Mouse (Mus musculus) kidney, adult 2 months (tissue): ENCODE measurements around the gene Gzmb. TPM values are rescaled to one million over a fixed set of nuclear protein-coding genes. Genes with fewer than 3 reads are reported as not detected.
"Not testable (repeated sequence)": the region's sequence is repeated elsewhere in the genome, so short reads cannot be mapped to it uniquely, and the experiment has no call there.

Source experiments
- DNase-seq: peaks from one replicate; pipeline ENCODE4 v3.0.0; 2021
- H3K27ac ChIP-seq: fragments of 200-500 bp; 2 replicates; pipeline ENCODE4 v1.5.1; 2012; ENCODE audit warnings: low read depth, low read length, control low read depth, inconsistent platforms; ENCODE audit not compliant: insufficient read depth
- H3K27me3 ChIP-seq: fragments of 200-500 bp; replicated peaks from 2 replicates; pipeline ENCODE4 v1.6.1; 2012; ENCODE audit warnings: mild to moderate bottlenecking, moderate library complexity, low read length, inconsistent platforms; ENCODE audit not compliant: control insufficient read depth, insufficient read depth
- H3K36me3 ChIP-seq: fragments of 200-500 bp; 2 replicates; pipeline ENCODE4 v1.6.1; 2012; ENCODE audit warnings: mild to moderate bottlenecking, moderate library complexity, low read length, inconsistent platforms; ENCODE audit not compliant: control insufficient read depth, insufficient read depth
- H3K4me1 ChIP-seq: fragments of 200-500 bp; 2 replicates; pipeline ENCODE4 v1.6.1; 2011; ENCODE audit warnings: low read length; ENCODE audit not compliant: control insufficient read depth, insufficient read depth
- H3K4me3 ChIP-seq: fragments of 200-500 bp; 2 replicates; pipeline ENCODE4 v1.5.1; 2011; ENCODE audit warnings: mild to moderate bottlenecking, low read depth, low read length, control low read depth; ENCODE audit not compliant: insufficient read depth
- CTCF ChIP-seq: fragments of 200-500 bp; conservative IDR thresholded peaks from 2 replicates; pipeline ENCODE4 v1.5.1; 2011; ENCODE audit warnings: low read depth, mild to moderate bottlenecking, control low read depth, low read length, moderate library complexity, mixed read lengths; ENCODE audit not compliant: insufficient read depth, insufficient read length
- POLR2A ChIP-seq: fragments of 200-500 bp; IDR thresholded peaks from one replicate; pipeline ENCODE4 v1.6.1; 2011; ENCODE audit warnings: low read depth, low read length, control low read depth
- WGBS: fragments of 180-500 bp; shearing (Covaris S2); methylation state at CpG from one replicate; pipeline ENCODE4 v1.1.7; 2018; 5-methylcytosine and 5-hydroxymethylcytosine counted together
- polyA plus RNA-seq: library from polyadenylated mRNA; depleted of rRNA; stranded (reverse); fragments of >200 nt; gene quantifications from 2 replicates; pipeline ENCODE4 v1.2.3, GENCODE M21; 2012

Gzmb gene
- polyA plus RNA-seq, 1 experiment = 0.41 TPM

- DNase-seq = no peak
- TF ChIP-seq POLR2A = no peak
- TF ChIP-seq CTCF = no peak
- no peak overlapping the region for H3K27ac ChIP-seq
Observed at GRCm38 (mm10) chr14:56293146-56293545, 31.1 kb upstream of the Gzmb start.

DNA sequence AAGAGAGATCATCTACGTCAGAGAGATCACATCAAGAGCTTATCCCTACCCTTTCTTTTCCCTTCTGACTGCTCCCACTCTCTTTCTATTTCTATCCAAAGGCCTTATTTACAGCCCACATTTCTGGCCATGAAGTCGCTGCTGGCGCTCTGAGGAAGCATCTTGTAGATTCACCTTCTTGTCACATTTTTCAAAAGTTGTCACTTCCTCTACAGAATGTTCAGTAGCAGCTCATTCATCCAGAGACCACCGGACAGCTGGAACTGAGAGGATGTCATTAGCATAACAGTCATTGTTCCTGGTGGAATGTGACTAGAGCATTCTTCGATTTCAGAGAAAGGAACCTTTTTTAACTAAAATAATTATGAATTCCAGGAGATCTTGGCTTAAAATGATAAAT is 26.6 kb upstream of the Gzmb start:
- H3K4me1 ChIP-seq = no peaks in the 10 kb centered on the region
- H3K27ac ChIP-seq = no peak overlapping the region
- H3K4me3 ChIP-seq = no peak overlapping the region
- H3K36me3 ChIP-seq = no peaks in the 10 kb centered on the region
- no peak for DNase-seq
- WGBS = 62% methylated on average over 5 of the region's 5 CpGs
- no peak for TF ChIP-seq POLR2A
- TF ChIP-seq CTCF = no peak
- H3K27me3 ChIP-seq = no peaks in the 10 kb centered on the region

More at GRCm38 (mm10) chr14:56293146-56293545, 31.1 kb upstream of the Gzmb start:
- Histone ChIP-seq H3K27me3 (no peaks in the 10 kb centered on the region), H3K36me3 (no peaks in the 10 kb centered on the region), H3K4me3 (no peak overlapping the region), H3K4me1 (no peaks in the 10 kb centered on the region)

DNA sequence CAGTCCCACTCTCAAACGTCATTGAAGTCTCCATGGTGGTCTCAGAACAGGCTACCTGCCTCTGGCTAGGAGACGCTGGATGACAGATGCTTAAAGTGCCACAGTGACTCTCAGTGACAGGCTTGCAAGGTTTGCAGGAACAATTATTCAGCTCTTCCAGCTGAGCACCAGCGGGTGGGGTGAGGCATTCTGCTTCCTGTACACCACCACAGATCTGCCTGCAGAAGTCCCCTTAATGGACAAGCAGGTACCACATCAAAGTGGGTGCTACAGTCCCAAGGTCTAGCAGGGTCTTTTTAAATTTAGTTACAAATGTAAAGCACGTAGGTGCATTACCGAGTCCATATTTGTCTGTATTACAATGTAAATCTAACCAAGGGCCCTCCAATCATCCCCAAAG is 25.7 kb upstream of the Gzmb start:
- Histone ChIP-seq H3K27ac (no peak overlapping the region), H3K4me3 (no peak overlapping the region), H3K36me3 (no peaks in the 10 kb centered on the region), H3K27me3 (no peaks in the 10 kb centered on the region), H3K4me1 (no peaks in the 10 kb centered on the region)
- TF ChIP-seq POLR2A (no peak), CTCF (no peak)
- no peak for DNase-seq
- 78% methylated on average over 5 of the region's 5 CpGs for WGBS

DNA sequence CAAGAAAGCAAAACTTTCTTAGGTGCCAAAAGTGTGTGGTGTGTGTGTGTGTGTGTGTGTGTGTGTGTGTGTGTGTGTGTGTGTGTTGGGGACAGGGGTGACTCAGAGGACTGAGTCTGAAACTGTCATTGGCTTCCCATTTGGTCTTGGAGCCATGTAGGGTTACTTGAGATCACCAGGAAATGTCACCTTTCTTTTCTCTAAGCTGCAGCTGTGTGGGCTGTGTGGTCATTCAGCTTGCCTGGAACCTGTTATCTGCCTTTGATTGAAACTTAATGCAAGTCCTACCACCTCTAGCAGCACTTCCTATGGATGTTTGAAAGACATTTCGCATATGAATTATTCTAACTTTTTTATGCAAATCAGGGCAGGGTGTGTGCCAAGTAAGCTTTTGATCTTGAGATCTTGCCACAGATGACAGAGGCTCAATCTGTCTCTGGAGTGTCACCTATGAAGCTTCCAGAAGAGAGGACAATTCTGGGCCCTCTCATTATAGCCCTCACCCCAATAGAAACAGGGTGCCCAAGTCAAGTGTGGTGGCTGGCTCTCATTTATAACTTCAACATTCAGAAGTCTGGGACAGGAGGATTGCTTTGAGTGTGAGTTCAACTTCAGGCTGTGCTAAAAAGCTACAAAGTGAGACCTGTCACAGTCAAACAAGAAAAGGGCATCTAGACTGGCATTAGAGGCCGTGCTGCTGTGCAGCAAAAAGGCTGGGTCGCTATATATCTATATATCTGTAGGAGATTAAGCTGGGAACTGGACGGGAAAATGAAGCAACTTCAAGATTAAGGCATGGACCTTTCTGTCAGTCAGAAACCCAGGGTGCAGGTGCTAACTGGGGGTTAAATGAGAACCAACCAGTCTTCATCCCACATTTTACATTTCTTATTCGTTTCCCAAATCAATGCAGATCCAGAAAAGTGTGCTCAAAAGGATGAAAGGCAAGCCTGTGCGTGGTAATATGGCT is 22.6 kb upstream of the Gzmb start:
- no peak overlapping the region for H3K27ac ChIP-seq
- WGBS = 90% methylated on average over 6 of the region's 6 CpGs
- TF ChIP-seq POLR2A = no peak
- TF ChIP-seq CTCF = no peak
- H3K4me1 ChIP-seq = no peaks in the 10 kb centered on the region
- H3K27me3 ChIP-seq = no peaks in the 10 kb centered on the region
- no peak for DNase-seq
- H3K36me3 ChIP-seq = no peaks in the 10 kb centered on the region
- no peak overlapping the region for H3K4me3 ChIP-seq

DNA sequence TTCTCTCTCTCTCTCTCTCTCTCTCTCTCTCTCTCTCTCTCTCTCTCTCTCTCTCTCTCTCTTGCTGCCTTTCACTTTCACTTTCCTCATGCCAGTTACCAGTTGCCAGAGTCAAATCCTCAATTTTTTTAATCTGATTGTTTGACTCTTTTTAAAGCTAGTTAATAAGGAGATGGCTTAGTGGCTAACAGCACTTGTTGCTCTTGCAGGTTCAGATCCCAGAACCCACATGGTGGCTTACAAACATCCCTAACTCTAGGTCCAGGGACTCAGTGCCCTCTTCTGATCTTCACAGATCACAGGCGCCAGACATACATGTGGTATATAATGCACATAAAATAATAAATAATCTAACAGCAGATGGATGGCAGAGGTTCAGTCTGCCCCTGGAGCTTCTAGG is 21.8 kb upstream of the Gzmb start:
- TF ChIP-seq POLR2A = no peak
- TF ChIP-seq CTCF = no peak
- no peak for DNase-seq
- Histone ChIP-seq H3K36me3 (no peaks in the 10 kb centered on the region), H3K27me3 (no peaks in the 10 kb centered on the region), H3K4me1 (no peaks in the 10 kb centered on the region), H3K4me3 (no peak overlapping the region), H3K27ac (no peak overlapping the region)
- WGBS = 97% methylated on average over 1 of the region's 1 CpGs

DNA sequence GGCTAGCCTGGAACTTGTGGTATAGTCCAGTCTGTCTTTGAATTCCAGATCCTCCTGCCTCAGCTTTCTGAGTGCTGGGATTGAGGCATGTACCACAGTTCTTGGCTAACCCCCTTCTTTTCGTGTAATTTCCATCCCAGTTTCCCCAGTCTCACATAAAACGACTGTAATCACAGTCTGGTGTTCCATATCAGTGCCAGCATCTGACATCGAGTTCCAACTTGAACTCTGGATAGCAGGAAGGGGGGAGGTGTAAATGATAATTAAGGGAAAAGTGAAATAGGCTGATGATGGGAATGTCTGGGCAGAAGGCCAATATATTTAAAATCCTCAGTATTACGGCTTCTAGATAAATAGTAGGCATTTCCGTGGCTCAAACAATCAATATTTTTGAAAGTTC is 19.0 kb upstream of the Gzmb start:
- Histone ChIP-seq H3K27me3 (no peaks in the 10 kb centered on the region), H3K36me3 (no peaks in the 10 kb centered on the region), H3K4me3 (no peak overlapping the region), H3K27ac (no peak overlapping the region), H3K4me1 (no peaks in the 10 kb centered on the region)
- 33% methylated on average over 5 of the region's 5 CpGs for WGBS
- TF ChIP-seq CTCF (no peak), POLR2A (no peak)
- DNase-seq = no peak

- not testable (repeated sequence) for H3K4me1 ChIP-seq, H3K27ac ChIP-seq, H3K27me3 ChIP-seq, DNase-seq, H3K36me3 ChIP-seq, H3K4me3 ChIP-seq
- WGBS = 51% methylated on average over 7 of the region's 7 CpGs
Observed at GRCm38 (mm10) chr14:56278691-56279090, 16.6 kb upstream of the Gzmb start.

DNA sequence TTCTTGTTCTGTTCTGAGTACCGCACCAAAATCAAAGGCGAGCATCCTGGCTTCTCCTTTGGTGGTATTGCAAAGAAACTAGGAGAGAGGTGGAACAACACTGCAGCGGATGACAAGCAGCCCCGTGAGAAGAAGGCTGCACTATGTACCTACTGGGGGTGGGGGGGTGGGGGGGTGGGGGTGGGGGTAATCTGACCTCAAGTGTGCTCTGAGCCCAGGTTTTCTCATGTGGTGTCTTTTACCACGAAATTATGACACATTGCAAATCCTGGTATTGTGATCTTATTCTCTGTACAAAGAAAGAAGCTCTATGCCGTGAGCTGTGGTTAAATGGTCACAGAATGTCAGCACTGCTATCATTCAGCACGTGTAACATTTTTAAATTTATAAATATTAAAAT is 14.0 kb upstream of the Gzmb start:
- H3K27ac ChIP-seq, H3K4me1 ChIP-seq, H3K4me3 ChIP-seq, DNase-seq, H3K36me3 ChIP-seq, H3K27me3 ChIP-seq: not testable (repeated sequence)
- 82% methylated on average over 7 of the region's 7 CpGs for WGBS
